In the genomic region with DNA sequence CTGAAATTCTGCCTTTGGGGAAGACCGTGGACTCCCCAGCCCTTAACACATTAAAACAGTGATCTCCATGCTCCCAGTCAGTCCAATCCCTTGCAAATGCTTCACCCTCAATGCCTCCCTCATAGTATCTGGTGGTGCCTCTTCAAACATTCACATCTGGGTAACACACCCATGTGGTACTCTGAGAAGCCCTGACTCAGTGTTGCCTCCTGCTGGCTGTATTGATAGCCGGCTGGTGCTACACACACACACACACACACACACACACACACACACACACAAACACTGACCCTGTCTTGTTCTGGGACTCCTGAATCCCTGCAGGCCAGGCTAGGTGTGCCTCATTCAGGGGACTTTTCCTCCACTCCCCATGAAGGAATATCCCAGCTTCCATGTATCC, we compare ENCODE assay signal across 20 mouse cellular contexts. TPM values are rescaled to one million over a fixed set of nuclear protein-coding genes. Genes with fewer than 3 reads are reported as not detected.
A peak's percentile ranks its signal among the peaks of the same experiment; 100 is the strongest.
DNase-seq lines count a peak whose midpoint lies in the region; ATAC-seq and TF ChIP-seq lines count a peak whose summit lies in the region.
"Had no signal": no experiment of that assay in that cellular context is flagged by ENCODE, and none has a peak within 500 bp of the region (broad histone marks: within the 10 kb centered on the region; RNA-seq: fewer than 3 reads in every experiment).

No protein-coding gene starts in this region.

- no peaks in the 10 kb centered on the region for H3K9me3 ChIP-seq in liver, embryonic 14.5 days (ENCODE audit: control insufficient read depth, low read length)
- no peaks in the 10 kb centered on the region for H3K9me3 ChIP-seq in liver, embryonic 11.5 days (ENCODE audit: control insufficient read depth, low read length)
- H3K9me3 ChIP-seq: forebrain, embryonic 10.5 days; hindbrain, embryonic 13.5 days; megakaryocyte, embryonic 14.5 days; neural tube, embryonic 12.5 days had no signal

- no peaks in the 10 kb centered on the region for H3K36me3 ChIP-seq in liver, embryonic 14.5 days (replicated peaks; ENCODE audit: control insufficient read depth, insufficient read depth, low read depth)
- no peaks in the 10 kb centered on the region for H3K36me3 ChIP-seq in liver, embryonic 11.5 days (ENCODE audit: control insufficient read depth, insufficient read depth, low read length)
- H3K36me3 ChIP-seq: forebrain, embryonic 10.5 days; hindbrain, embryonic 13.5 days; neural tube, embryonic 12.5 days had no signal

- no peak overlapping the region for H3K4me2 ChIP-seq in liver, embryonic 14.5 days (ENCODE audit: low read depth)
- no peak overlapping the region for H3K4me2 ChIP-seq in liver, embryonic 11.5 days
- H3K4me2 ChIP-seq: hindbrain, embryonic 13.5 days; neural tube, embryonic 12.5 days had no signal

- DNase-seq in CD4-positive, CD25-positive, alpha-beta regulatory T cell, adult 2 months (ENCODE audit: low read depth, low spot score), result peak; percentile 62
- no peak for DNase-seq in liver, embryonic 14.5 days (ENCODE audit: low read depth in 3 of 3, low spot score in 3 of 3)
- DNase-seq in liver, embryonic 11.5 days (ENCODE audit: low spot score), result no peak
- DNase-seq in ES-CJ7 (ENCODE audit: low read depth, low spot score), result peak; percentile 35
- DNase-seq in naive thymus-derived CD4-positive, alpha-beta T cell, adult 2 months (ENCODE audit: low read depth), result peak; percentile 49
- DNase-seq in ovary, postnatal 36 days (ENCODE audit: low spot score), result no peak
- no peak for DNase-seq in Muller cell, postnatal 12 days (ENCODE audit: inconsistent ontology term)
- DNase-seq: cerebellum, adult 11 months; cerebellum, postnatal 10 days; gastrocnemius, postnatal 25 days; heart, adult 2 months; kidney, adult 9 months; kidney, postnatal 36 days; lung, postnatal 36 days; midbrain, embryonic 14.5 days had no signal

- no peak overlapping the region for H3K4me3 ChIP-seq in liver, embryonic 14.5 days (ENCODE audit: insufficient read depth in 1 of 2, low read depth in 2 of 2, low read length in 2 of 2)
- no peak overlapping the region for H3K4me3 ChIP-seq in liver, embryonic 11.5 days (ENCODE audit: low read depth, low read length)
- H3K4me3 ChIP-seq: forebrain, embryonic 10.5 days; heart, adult 2 months; hindbrain, embryonic 13.5 days; megakaryocyte, embryonic 14.5 days; neural tube, embryonic 12.5 days had no signal

- no peak for ATAC-seq in CD4-positive, CD25-positive, alpha-beta regulatory T cell, adult 4 months
- ATAC-seq in liver, embryonic 14.5 days (ENCODE audit: insufficient read depth), result no peak
- no peak for ATAC-seq in liver, embryonic 11.5 days (replicated peaks; ENCODE audit: low FRiP score)

- no peak overlapping the region for H3K9ac ChIP-seq in liver, embryonic 14.5 days (replicated peaks)
- H3K9ac ChIP-seq in liver, embryonic 11.5 days (ENCODE audit: low read depth, low read length), result no peak overlapping the region
- H3K9ac ChIP-seq: hindbrain, embryonic 13.5 days; neural tube, embryonic 12.5 days had no signal

- H3K27ac ChIP-seq in liver, embryonic 14.5 days, result no peak overlapping the region
- H3K27ac ChIP-seq in liver, embryonic 11.5 days (ENCODE audit: low read depth, low read length), result no peak overlapping the region
- H3K27ac ChIP-seq: forebrain, embryonic 10.5 days; heart, adult 2 months; hindbrain, embryonic 13.5 days; neural tube, embryonic 12.5 days had no signal

- 85% methylated on average over 2 of the region's 2 CpGs for WGBS in liver, embryonic 14.5 days (ENCODE audit: insufficient replicate concordance)
- 90% methylated on average over 2 of the region's 2 CpGs for WGBS in liver, embryonic 11.5 days

- H3K27me3 ChIP-seq in liver, embryonic 14.5 days (ENCODE audit: control insufficient read depth, insufficient read depth, low read length), result no peaks in the 10 kb centered on the region
- H3K27me3 ChIP-seq in liver, embryonic 11.5 days (replicated peaks; ENCODE audit: control insufficient read depth, insufficient read depth, low read length), result no peaks in the 10 kb centered on the region
- H3K27me3 ChIP-seq: hindbrain, embryonic 13.5 days; megakaryocyte, embryonic 14.5 days; neural tube, embryonic 12.5 days had no signal

- peaks cover 13 to 22% of the 10 kb centered on the region in 2 experiments for H3K4me1 ChIP-seq in liver, embryonic 14.5 days (replicated peaks; ENCODE audit: control insufficient read depth in 2 of 2, insufficient read depth in 2 of 2, low read length in 1 of 2)
- peaks cover 34% of the 10 kb centered on the region for H3K4me1 ChIP-seq in liver, embryonic 11.5 days (replicated peaks; ENCODE audit: control insufficient read depth, insufficient read depth, low read length)

- TF ChIP-seq EP300 in liver, embryonic 14.5 days (IDR thresholded peaks at IDR 0.05; ENCODE audit: low read depth), result no peak

- TF ChIP-seq CTCF in liver, embryonic 14.5 days (IDR thresholded peaks at IDR 0.05; ENCODE audit: low read depth), result peak; percentile 30

RNA-seq across cellular contexts. Expression of a gene that starts 24.9 kb away (rescaled TPM):
- 100 to 1,000 TPM; 121 to 156 TPM for polyA plus RNA-seq in CD4-positive, CD25-positive, alpha-beta regulatory T cell, adult 4 months (2017; shearing (Covaris generic))
- polyA plus RNA-seq in liver, embryonic 14.5 days (2012; rRNA removed), result 3.6 and 6.7 TPM in 2 replicates
- 14.8 TPM in 2 replicates for polyA plus RNA-seq in liver, embryonic 14.5 days (2014; fragmentation: Nextera tagmentation; extraction: Ambion mirVana)
- polyA plus RNA-seq in liver, embryonic 11.5 days (2014; fragmentation: Nextera tagmentation; extraction: Ambion mirVana), result 32.8 and 33.1 TPM in 2 replicates

Comparison
In these comparisons a context has a peak if more than half of its experiments do, and no peak if none do; other contexts are left out.
1. DNase-seq: peak in CD4-positive, CD25-positive, alpha-beta regulatory T cell, adult 2 months (single experiment), ES-CJ7 (single experiment) and naive thymus-derived CD4-positive, alpha-beta T cell, adult 2 months (single experiment); none in liver, embryonic 14.5 days (0 of 3), liver, embryonic 11.5 days (single experiment), ovary, postnatal 36 days (single experiment) and Muller cell, postnatal 12 days (single experiment).